Comparison of ENCODE assay signal across 8 mouse cellular contexts in genomic region chr10:77417240-77418102, GRCm38 (mm10). TPM values are rescaled to one million over a fixed set of nuclear protein-coding genes. Genes with fewer than 3 reads are reported as not detected.
A peak's percentile ranks its signal among the peaks of the same experiment; 100 is the strongest.
DNase-seq lines count a peak whose midpoint lies in the region; ATAC-seq and TF ChIP-seq lines count a peak whose summit lies in the region.

No protein-coding gene starts in this region.

- TF ChIP-seq EP300 in CH12.LX (IDR thresholded peaks at IDR 0.05; ENCODE audit: low read length), result no peak

- H3K4me1 ChIP-seq in CH12.LX (ENCODE audit: control insufficient read depth in 1 of 2, insufficient read depth in 2 of 2), result peaks cover 5 to 18% of the 10 kb centered on the region in 2 experiments; a peak in 3 of 4 replicates
- H3K4me1 ChIP-seq in intestine, postnatal 0 days (replicated peaks; ENCODE audit: control insufficient read depth, insufficient read depth, low read length), result peaks cover 4% of the 10 kb centered on the region; the same call in 1 of the 2 replicates
- H3K4me1 ChIP-seq in midbrain, embryonic 13.5 days (replicated peaks), result peaks cover 21% of the 10 kb centered on the region

- H3K9me3 ChIP-seq in CH12.LX (replicated peaks; ENCODE audit: low read length), result peaks cover 27% of the 10 kb centered on the region
- H3K9me3 ChIP-seq in intestine, postnatal 0 days (ENCODE audit: control insufficient read depth), result no peaks in the 10 kb centered on the region
- H3K9me3 ChIP-seq in midbrain, embryonic 13.5 days, result peaks cover 3% of the 10 kb centered on the region; the same call in 1 of the 2 replicates

- peak; percentile 54 for DNase-seq in gastrocnemius, adult 2 months
- DNase-seq in gastrocnemius, adult 18-20 months (ENCODE audit: low spot score), result no peak
- DNase-seq in CH12.LX (ENCODE audit: extremely low read depth), result no peak
- peak; percentile 67 for DNase-seq in cerebellum, adult 9-11 months
- DNase-seq in thymus, postnatal 0 days (ENCODE audit: low spot score), result peak; percentile 13

- TF ChIP-seq POLR2A in CH12.LX (IDR thresholded peaks at IDR 0.05; ENCODE audit: low read depth, low read length), result no peak

- no peaks in the 10 kb centered on the region for H3K79me2 ChIP-seq in CH12.LX (replicated peaks; ENCODE audit: control insufficient read depth, extremely low read depth, insufficient read depth, poor library complexity, severe bottlenecking)

- peaks cover 21% of the 10 kb centered on the region for H3K27me3 ChIP-seq in CH12.LX (replicated peaks)
- H3K27me3 ChIP-seq in intestine, postnatal 0 days (replicated peaks; ENCODE audit: control insufficient read depth, insufficient read depth, low read length), result peaks cover 29% of the 10 kb centered on the region
- H3K27me3 ChIP-seq in midbrain, embryonic 13.5 days, result peaks cover 22% of the 10 kb centered on the region

- no peak for TF ChIP-seq CTCF in gastrocnemius, adult 2 months (IDR thresholded peaks at IDR 0.05)
- no peak for TF ChIP-seq CTCF in CH12.LX (conservative IDR thresholded peaks at IDR 0.05 in 1 of 2, IDR thresholded peaks at IDR 0.05 in 1 of 2; ENCODE audit: low read depth in 2 of 2, low read length in 2 of 2)
- no peak for TF ChIP-seq CTCF in intestine, postnatal 0 days (IDR thresholded peaks at IDR 0.05; ENCODE audit: low read depth)

- dilution Hi-C loops in CH12.LX (cut with MboI; ENCODE audit: extremely low pct_ligation_motif_present, extremely low pct_unique_long_range_greater_than_20kb, low sequenced_read_pairs), result no loop called here

- no peaks in the 10 kb centered on the region for H3K36me3 ChIP-seq in CH12.LX (replicated peaks in 1 of 2; ENCODE audit: control insufficient read depth in 1 of 2, insufficient read depth in 1 of 2, low read length in 1 of 2)
- H3K36me3 ChIP-seq in intestine, postnatal 0 days (ENCODE audit: control insufficient read depth, insufficient read depth), result no peaks in the 10 kb centered on the region
- no peaks in the 10 kb centered on the region for H3K36me3 ChIP-seq in midbrain, embryonic 13.5 days

- in situ Hi-C loops in CH12.LX (cut with MboI; ENCODE audit: low pct_ligation_motif_present, low pct_unique_long_range_greater_than_20kb, low sequenced_read_pairs), result no loop called here

- no peak for TF ChIP-seq RAD21 in CH12.LX (IDR thresholded peaks at IDR 0.05; ENCODE audit: low read depth, low read length)

- H3K27ac ChIP-seq in gastrocnemius, adult 2 months, result peak overlapping the region; percentile 88
- H3K27ac ChIP-seq in CH12.LX (ENCODE audit: insufficient read depth, low read depth), result no peak overlapping the region
- H3K27ac ChIP-seq in intestine, postnatal 0 days (ENCODE audit: low read depth, low read length), result no peak overlapping the region
- peak overlapping the region; percentile 80 for H3K27ac ChIP-seq in midbrain, embryonic 13.5 days

- intact Hi-C loops in gastrocnemius, adult 2 months (cut with DNase I), result loop anchor here (2.0 to 10.0 kb wide), 4 partner anchors 35 to 167 kb away; partner anchors contain the start of gene Pttg1ip

- under 1% methylated on average over 64 of the region's 70 CpGs for WGBS in intestine, postnatal 0 days
- WGBS in midbrain, embryonic 13.5 days, result under 1% methylated on average over 51 of the region's 70 CpGs

- H3K4me2 ChIP-seq in CH12.LX (ENCODE audit: insufficient read depth, low read depth, poor library complexity, severe bottlenecking), result peak overlapping the region; percentile 91
- H3K4me2 ChIP-seq in intestine, postnatal 0 days (replicated peaks; ENCODE audit: low read depth), result peak overlapping the region; percentile 99
- H3K4me2 ChIP-seq in midbrain, embryonic 13.5 days (replicated peaks), result peak overlapping the region; percentile 98

- peak overlapping the region; percentile 96 for H3K4me3 ChIP-seq in gastrocnemius, adult 2 months
- peak overlapping the region; percentile 49 to 68 (median 66) for H3K4me3 ChIP-seq in CH12.LX (replicated peaks in 1 of 3; ENCODE audit: low read depth in 2 of 3, low read length in 2 of 3, poor library complexity in 1 of 3)
- H3K4me3 ChIP-seq in intestine, postnatal 0 days (ENCODE audit: low read depth, low read length), result peak overlapping the region; percentile 77
- peak overlapping the region; percentile 79 for H3K4me3 ChIP-seq in midbrain, embryonic 13.5 days (replicated peaks)

- peak; percentile 19 for ATAC-seq in granulocyte monocyte progenitor cell, adult 5-6 weeks (replicated peaks; ENCODE audit: poor library complexity, severe bottlenecking)
- peak; percentile 73 for ATAC-seq in intestine, postnatal 0 days
- ATAC-seq in midbrain, embryonic 13.5 days, result peak; percentile 86

- peak overlapping the region; percentile 11; the same call in 1 of the 2 replicates for H3K9ac ChIP-seq in CH12.LX (ENCODE audit: insufficient read depth, low read depth)
- peak overlapping the region; percentile 48; the same call in 1 of the 2 replicates for H3K9ac ChIP-seq in intestine, postnatal 0 days (ENCODE audit: low read depth, low read length)
- peak overlapping the region; percentile 83 for H3K9ac ChIP-seq in midbrain, embryonic 13.5 days (replicated peaks)

TF ChIP-seq in CH12.LX, 34 proteins besides CTCF, POLR2A, EP300 and RAD21:
- TF ChIP-seq UBTF (IDR thresholded peaks at IDR 0.05; ENCODE audit: low read depth, low read length), result peak; percentile 35; the same call in 1 of the 2 replicates
- no peak for TF ChIP-seq MEF2A (IDR thresholded peaks at IDR 0.05; ENCODE audit: borderline replicate concordance, low read depth, low read length)

RNA-seq across cellular contexts. Expression of gene Adarb1, which starts 0.6 kb away (rescaled TPM):
- total RNA-seq in gastrocnemius, adult 2 months (2021), result 1 to 10 TPM; 6.6 to 8.9 TPM
- total RNA-seq in gastrocnemius, adult 18-20 months (2021), result 1 to 10 TPM; 5.5 to 5.8 TPM
- total RNA-seq in CH12.LX (2012; rRNA removed) (1.7 and 2.3 TPM in 2 replicates), CH12.LX (2014; rRNA removed) (2.0 and 3.5 TPM in 2 replicates)
- 2.4 and 2.9 TPM in 2 replicates for polyA plus RNA-seq in CH12.LX (2012; ENCODE audit: insufficient read length, low read depth)
- total RNA-seq in granulocyte monocyte progenitor cell, adult 5-6 weeks (2014; fragmentation: Nextera tagmentation), result 1.7 TPM in 1 of 2 replicates, not detected in the other
- 0.72 and 2.4 TPM in 2 replicates for total RNA-seq in granulocyte monocyte progenitor cell, adult 5-6 weeks (2017)
- polyA plus RNA-seq in intestine, postnatal 0 days (2015; fragmentation: Nextera tagmentation; extraction: Ambion mirVana), result 1.4 and 1.5 TPM in 2 replicates
- 10.0 and 10.9 TPM in 2 replicates for polyA plus RNA-seq in midbrain, embryonic 13.5 days (2015; fragmentation: Nextera tagmentation; extraction: Ambion mirVana)
- polyA plus RNA-seq in thymus, postnatal 0 days (2015; fragmentation: Nextera tagmentation; extraction: Ambion mirVana), result 1.3 and 1.8 TPM in 2 replicates

Comparison
In these comparisons a context has a peak if more than half of its experiments do, and no peak if none do; other contexts are left out.
1. DNase-seq: peak in gastrocnemius, adult 2 months (single experiment), cerebellum, adult 9-11 months (single experiment) and thymus, postnatal 0 days (single experiment); none in gastrocnemius, adult 18-20 months (single experiment) and CH12.LX (single experiment).
2. H3K27ac ChIP-seq: peak in gastrocnemius, adult 2 months (single experiment) and midbrain, embryonic 13.5 days (single experiment); none in CH12.LX (single experiment) and intestine, postnatal 0 days (single experiment).
3. H3K9ac ChIP-seq: peak in every context shown above with its lines; median percentile 83 in midbrain, embryonic 13.5 days; 48 in intestine, postnatal 0 days; 11 in CH12.LX.
4. ATAC-seq: peak in every context shown above with its lines; median percentile 86 in midbrain, embryonic 13.5 days; 73 in intestine, postnatal 0 days; 19 in granulocyte monocyte progenitor cell, adult 5-6 weeks.
5. Peak in every context shown above with its lines, with median percentiles within 50 percentile points of each other: H3K4me3 ChIP-seq and H3K4me2 ChIP-seq.